Mouse (Mus musculus): Measurements from ENCODE around the gene Lsm10.
A peak's percentile ranks its signal among the peaks of the same experiment; 100 is the strongest.

Lsm10 gene

DNA sequence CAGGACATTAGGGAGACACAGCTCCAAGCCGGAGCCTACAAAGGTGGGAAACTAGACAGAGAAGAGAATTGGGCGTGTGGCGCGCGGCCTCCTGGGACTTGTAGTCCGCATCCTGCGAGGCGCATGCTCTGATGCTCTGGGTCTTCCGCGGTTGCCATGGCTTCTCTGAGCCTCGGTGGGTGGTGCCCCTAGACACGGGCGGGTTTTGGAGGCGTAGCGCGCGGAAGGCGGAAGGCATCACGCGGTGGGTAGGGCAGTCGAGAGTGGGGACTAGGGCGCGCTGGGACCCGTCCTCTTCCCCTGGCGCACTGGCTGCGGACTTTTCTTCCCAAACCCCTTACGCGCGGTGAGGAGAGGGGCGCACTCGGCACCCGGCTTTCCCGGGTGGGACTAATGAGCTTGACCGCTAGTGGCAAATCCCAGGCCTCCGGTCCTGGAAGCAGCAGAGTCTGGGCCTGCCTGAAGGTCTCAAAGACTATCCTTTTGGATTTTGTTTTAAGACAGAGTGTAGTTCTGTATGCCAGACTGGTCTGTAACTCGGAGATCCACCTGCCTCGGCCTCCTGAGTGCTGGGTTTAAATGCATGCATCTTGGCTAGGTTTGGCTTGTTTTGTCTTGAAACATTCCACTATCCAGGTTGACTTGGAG, at the start of gene Lsm10:
Gene Lsm10, plus strand, starts transcription at position 160 of the 648 bp plus-strand sequence.
- DNase-seq (ENCODE audit: inconsistent age in 2 of 2, low spot score in 1 of 2), result peak; percentile 97 to 98

DNA sequence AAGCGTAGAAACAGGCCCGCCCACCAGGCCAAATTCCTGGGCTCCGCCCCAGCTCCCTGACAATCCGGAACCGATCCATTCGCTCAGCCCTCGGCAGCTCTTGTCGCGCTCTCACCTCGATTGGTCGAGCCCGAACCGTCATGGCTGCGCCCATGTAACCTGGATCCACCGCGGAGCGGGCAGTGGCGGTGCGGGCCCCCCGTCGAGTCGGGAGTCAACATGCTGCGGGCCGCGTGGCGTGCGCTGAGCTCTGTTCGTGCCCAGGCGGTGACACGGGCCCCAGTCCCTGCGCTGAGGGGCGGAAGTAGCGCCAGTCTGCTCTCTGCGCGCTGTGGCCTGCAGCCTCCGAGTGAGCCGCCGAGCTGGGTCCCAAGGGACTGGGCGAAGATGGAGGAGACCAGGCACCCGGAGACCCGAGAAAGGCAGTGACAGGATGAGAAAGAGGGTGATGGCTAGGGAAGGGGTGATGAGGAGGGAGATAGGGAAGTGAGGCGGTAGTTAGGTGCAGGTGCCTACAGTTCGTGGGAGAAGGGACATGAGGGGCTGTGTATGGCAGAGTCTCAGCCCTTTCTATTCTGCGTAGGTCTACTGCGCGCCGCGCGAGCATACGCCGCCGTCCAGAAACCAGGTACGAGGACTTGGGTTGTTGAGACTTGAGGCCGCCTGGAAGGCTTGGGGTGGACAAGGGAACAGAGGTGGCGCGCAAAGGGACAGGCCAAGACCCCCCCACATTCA, 49.4 kb upstream of the Lsm10 start, which contains the start of gene Mrps15:
Gene Mrps15, plus strand, starts transcription at position 75 of the 735 bp plus-strand sequence.
- DNase-seq (ENCODE audit: inconsistent age in 2 of 2, low spot score in 1 of 2), result peak; percentile 89 to 95

DNA sequence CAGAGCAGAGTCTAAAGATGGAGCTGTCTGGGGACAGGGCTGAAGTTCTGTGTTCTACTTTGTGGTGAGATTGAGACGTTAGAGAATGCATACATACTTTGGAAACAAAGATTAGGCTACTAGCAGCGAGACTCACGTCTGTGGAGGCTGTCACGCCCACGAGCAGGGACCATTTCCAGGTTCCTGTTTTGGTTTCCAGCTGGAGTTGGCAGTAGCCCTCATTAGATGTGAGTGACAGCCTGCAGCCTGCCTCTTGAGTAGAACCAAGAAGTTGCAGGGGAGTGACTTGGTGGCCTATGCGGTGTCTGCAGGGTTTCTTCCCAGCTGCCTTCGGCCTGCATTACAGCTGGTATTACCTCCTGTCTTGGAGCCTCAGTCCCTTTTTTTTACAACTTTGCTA, 44.8 kb upstream of the Lsm10 start:
- no peak for DNase-seq (ENCODE audit: inconsistent age in 2 of 2, low spot score in 1 of 2)

DNA sequence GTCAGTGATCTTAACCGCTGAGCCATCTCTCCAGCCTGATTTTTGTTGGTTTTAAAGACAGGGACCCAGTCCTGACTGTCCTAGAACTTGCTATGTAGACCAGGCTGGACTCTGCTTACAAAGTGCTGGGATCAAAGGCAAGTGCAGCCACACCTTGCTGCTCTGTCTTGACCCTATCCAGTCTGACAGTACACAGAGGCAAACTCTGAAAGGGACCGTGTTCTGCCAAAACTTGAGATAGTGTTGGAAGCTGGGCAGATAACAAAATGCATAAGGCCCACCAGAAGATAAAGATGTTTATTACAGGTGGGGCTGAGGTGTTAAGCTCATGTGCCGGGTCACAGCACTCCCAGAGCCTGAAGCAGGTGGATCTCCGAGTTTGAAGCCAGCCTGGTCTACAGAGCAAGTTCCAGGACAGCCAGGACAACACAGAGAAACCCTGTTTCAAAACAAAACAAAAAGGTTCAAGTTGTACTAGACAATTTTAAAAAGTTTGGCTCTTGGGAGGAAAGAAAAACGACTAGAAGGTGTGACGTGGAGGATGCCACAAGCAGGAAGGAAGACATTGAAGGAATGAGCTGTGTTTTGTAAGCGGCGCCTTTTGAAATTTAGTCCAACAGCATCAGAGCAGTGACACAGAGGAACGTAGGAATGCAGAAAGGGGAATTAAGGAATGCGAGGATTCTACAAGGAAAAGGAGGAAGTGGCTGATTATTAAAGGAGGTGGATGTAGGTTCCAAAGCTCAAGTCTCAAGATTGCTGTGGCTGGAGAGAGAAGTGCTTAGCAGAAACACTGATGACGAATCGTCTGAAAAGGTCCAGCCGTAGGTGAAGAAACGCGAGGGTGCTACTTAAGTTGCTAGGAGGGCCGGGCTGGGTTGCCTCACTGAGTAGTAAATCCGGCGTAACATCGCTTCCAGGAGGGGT, 39.0 kb upstream of the Lsm10 start:
- no peak for DNase-seq (ENCODE audit: inconsistent age in 2 of 2, low spot score in 1 of 2)

DNA sequence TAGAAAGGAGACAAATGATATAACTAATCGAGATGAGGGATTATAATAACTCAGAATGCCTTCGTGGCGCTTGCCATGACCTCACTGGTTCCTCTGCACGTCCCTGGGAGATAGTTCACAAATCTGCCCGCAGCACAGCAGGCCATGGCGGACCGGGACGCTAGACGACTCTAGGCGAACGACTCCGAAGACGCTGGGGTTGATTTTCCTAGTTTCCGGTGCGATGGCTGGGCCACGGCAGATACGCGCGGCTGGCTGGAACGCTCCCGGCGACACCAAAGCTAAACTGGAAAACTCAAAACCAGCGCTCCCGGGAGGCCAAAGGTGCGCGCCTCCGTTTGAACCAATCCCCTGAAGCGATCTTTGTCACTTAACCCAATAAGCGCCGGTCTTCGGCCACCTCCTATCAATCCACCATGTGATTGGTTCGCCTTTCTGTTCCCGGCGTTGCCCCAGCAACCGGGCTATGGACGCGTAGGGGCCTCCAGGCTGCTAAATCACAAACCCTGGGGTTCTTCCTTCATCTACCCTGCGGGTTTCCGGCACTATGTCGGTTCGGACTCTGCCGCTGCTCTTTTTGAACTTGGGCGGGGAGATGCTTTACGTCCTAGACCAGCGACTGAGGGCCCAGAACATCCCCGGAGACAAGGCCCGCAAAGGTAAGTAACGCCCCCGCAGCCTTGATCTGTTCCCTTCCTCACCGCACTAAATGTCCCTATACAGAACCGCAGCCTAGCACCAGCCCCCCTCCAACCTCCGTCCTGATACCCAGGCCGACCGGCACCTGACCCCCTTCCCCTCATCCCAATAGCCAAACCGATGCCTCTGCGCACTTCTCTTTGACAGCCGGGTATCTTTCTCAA, 38.1 kb upstream of the Lsm10 start, which contains the start of gene Oscp1:
Gene Oscp1, plus strand, starts transcription at position 432 of the 863 bp plus-strand sequence.
- peak; percentile 91 to 96 for DNase-seq (ENCODE audit: inconsistent age in 2 of 2, low spot score in 1 of 2)

DNA sequence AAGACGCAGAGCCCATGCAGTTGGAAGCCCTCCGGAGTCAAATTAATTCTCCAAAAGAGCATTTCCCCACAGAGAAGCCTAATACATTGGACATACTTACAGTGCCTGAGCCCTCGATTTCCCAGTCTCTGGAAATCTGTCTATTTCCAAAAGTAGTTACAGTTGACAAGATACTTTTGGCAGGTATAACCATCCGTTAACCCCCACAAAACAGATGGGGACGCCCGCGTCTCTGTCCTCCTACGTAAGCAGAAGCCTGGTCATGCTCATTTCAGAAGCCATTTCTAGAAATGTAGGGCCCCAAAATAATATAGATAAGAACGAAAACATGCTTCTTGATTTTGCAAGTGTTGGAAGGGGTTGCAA, 37.4 kb upstream of the Lsm10 start:
- no peak for DNase-seq (ENCODE audit: inconsistent age in 2 of 2, low spot score in 1 of 2)

DNA sequence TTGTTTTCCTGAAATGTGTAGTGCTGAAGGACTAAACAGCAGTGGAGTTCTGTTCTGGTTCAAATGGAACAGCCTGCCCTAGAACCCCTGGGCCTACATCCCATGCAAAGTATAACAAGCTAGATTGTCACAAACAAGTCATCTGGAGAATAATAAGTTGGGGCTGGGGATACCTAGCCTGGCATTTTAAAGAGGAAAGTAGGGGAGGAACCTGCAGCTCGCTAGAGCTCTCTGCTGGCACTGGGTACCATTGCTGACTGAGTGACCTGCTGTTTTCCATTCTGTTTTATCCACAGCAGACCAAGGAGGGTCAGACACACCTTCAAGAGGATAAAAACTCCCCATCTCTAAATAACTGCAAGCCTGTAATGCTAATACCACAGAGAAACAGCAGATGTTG, 33.6 kb upstream of the Lsm10 start:
- DNase-seq (ENCODE audit: inconsistent age in 2 of 2, low spot score in 1 of 2), result peak in 1 of 2 experiments; percentile 51

DNA sequence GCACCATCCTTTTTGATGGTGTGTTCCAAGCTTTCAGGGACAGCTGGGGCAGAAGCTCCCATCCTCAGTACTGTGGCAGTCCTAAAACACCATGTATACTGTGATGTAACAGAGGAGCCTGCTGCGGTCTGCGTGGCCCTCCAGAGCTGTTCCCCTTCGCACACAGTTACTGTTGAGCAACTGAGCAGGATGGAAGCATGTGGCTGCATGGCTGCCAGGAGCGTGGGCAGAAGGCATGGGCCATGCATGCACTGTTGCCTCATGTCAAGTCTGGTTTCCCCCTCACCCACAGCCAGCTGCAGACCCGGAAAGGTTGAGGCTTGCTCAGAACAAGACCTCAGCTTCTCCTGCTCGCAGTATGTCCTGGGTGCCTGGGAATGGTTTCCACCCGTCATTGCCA, 31.2 kb upstream of the Lsm10 start:
- DNase-seq (ENCODE audit: inconsistent age in 2 of 2, low spot score in 1 of 2), result peak in 1 of 2 experiments; percentile 58

DNA sequence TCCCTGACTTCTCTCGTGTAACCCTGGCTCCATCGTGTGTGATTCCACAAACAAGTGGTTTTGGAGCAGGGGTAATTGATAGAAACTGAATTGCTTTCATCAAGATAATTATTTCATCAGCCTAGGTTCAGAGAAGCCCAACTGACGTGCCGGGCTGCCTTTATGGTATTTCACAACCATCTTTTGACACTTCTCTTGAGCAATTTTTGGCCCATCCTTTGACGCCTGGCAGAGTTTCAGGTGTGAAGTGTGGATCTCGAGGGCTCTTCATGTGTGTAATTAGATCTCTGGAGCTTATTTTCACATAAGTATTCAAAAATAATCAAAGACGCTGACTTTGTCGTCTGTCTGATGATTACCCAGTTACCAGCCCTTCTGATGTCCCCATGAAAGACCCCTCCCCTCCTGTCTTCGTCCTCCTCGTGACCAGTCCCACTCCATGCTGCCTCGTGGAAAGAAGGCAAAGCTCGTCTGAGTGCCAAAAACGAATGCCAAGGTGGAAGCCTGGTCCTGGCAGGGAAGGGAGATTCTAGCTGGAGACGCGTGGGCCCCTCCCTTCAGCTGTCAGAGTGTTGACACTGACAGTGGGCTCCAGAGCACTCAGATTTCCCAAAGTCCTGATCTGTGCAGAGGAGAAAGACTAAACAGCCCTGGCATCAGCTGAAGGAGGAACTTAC, 28.9 kb upstream of the Lsm10 start:
- peak in 1 of 2 experiments; percentile 63 for DNase-seq (ENCODE audit: inconsistent age in 2 of 2, low spot score in 1 of 2)

DNA sequence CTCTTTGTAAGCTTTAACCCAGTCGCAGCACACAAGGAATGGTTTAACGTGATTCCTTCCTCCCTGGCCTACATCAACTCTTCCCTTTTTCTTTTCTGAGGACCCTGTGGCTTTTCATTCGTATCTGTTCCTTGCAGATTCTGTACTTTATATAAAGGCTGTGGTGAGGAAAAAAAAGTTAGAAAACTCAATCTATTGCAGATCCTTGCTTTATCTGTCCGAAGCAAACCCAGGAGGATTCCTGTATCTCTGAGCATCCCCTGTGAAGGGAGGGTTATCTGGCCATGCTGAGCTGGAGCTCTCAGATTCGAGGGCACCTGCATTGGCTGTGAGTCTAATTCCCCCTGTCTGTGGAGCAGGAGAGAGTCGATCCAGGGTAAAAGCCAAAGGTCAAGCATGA, 27.6 kb upstream of the Lsm10 start:
- DNase-seq (ENCODE audit: inconsistent age in 2 of 2, low spot score in 1 of 2), result no peak

DNA sequence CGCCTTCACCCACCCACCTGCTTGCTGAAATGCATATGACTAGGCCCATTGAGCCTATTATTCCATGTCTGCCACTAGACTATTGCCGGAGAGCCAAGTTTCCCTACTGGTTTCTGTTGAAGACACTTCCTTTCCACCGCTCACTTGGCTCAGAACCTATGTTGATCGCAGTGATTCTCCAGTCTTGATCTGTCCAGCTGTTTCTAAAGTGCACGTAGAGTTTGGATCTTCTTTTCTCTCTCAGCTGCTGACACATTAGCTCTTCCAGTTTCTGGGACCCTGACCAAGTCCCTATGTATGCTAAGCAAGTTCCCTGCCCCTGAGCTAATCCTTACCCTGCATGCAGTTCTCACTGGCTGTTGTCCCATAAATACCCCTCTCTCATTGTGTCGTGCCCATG, 18.6 kb upstream of the Lsm10 start:
- DNase-seq (ENCODE audit: inconsistent age in 2 of 2, low spot score in 1 of 2), result no peak

DNA sequence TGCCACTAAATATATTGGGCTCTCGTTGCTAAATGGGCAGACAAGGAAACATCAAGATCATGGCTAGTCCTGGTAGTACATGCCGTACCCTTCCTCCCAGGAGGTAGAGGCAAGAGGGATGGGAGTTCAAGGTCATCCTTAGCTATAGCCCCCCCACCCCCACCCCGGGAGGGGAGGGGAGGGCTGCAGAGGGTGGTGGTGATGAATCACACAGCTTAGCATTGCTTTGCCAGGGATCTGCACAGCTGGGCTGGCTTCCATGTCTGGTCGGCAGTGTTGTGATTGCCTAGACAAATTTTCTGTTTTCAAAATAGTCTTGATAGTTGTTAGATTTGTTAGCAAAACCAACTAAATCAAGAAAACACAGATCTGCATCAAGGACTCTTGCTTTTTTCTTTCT, 17.2 kb upstream of the Lsm10 start:
- peak in 1 of 2 experiments; percentile 76 for DNase-seq (ENCODE audit: inconsistent age in 2 of 2, low spot score in 1 of 2)

DNA sequence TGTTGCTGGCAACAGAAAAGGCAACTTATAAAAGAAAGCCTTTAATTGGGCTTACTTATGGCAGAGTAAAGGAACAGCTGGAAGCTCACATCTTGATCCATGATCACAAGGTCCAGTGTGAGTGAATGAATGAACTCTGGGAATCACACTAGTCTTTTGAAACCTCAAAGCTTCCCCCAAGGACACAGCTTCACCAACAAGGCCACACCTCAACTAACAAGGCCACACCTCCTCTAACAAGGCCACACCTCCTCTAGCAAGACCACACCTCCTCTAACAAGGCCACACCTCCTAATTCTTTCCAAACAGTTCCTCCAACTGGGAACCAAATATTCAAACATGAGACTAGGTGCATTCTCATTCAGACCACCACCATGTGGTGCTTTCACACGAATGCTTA, 14.8 kb upstream of the Lsm10 start:
- no peak for DNase-seq (ENCODE audit: inconsistent age in 2 of 2, low spot score in 1 of 2)

DNA sequence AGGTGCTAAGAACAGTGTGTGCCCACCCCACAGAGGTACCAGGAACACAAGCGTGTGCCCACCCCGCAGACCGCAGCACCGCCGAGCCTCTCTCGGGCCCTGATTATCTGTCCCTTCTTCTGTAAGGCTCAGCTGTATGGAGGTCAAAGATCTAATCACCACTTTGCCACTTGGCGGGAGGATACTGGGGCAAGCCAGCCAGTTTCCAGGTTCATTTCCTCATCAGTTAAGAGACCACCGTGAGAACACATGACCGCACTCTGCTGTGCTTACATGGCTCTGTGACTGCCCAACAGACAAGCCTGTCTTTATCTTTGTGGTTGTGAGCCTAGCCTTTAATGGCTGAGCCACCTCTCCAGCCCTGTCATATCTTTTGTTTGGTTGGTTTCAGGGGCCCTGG, 13.4 kb upstream of the Lsm10 start:
- no peak for DNase-seq (ENCODE audit: inconsistent age in 2 of 2, low spot score in 1 of 2)

DNA sequence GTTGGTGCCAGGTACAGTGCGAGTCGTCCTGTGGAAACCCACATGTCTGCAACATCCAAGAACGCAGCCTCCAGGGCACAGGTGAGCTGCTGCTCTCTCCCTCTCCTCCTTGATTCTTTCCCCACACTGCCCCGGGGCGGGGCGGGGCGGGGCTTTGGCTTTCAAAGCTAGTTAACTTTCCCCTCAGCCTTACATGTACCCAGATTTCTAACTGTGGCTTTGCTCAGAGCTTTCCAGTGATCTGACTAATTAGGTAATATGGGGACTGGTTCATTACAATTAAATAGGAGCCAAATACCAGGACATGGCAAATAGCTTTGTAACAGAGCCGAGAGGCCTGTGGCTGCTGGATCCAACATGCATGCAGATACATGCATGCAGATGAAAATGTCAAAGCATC, 12.0 kb upstream of the Lsm10 start:
- DNase-seq (ENCODE audit: inconsistent age in 2 of 2, low spot score in 1 of 2), result no peak

DNA sequence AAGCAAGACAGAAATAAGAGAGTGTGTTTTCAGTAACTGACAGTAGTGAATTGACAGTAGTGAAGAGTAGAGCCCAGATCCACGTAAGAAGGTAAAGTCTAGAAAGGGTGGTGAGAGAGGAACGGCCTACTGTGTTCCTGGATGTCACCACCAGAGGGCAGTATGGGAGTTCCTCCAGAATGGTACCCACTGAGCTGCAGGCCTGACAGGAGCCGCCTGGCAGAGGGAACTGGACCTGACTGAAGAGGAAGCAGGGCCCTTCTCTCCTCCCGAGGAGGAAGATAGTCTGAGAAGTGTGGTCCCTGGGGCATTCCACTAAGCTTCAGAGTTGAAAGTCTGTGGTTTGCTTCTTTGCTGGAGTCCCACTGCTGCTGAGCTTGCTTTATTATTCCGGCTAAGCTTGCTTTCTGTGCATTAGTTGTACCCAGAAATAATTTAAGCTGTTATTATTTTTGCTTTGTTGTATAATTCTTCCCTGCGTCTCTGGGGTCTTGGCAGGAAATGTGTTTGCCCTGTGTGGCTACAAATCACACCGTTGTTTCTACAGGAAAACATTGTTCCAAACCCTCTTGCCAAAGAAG, 10.3 kb upstream of the Lsm10 start:
- peak; percentile 81 to 93 for DNase-seq (ENCODE audit: inconsistent age in 2 of 2, low spot score in 1 of 2)

DNA sequence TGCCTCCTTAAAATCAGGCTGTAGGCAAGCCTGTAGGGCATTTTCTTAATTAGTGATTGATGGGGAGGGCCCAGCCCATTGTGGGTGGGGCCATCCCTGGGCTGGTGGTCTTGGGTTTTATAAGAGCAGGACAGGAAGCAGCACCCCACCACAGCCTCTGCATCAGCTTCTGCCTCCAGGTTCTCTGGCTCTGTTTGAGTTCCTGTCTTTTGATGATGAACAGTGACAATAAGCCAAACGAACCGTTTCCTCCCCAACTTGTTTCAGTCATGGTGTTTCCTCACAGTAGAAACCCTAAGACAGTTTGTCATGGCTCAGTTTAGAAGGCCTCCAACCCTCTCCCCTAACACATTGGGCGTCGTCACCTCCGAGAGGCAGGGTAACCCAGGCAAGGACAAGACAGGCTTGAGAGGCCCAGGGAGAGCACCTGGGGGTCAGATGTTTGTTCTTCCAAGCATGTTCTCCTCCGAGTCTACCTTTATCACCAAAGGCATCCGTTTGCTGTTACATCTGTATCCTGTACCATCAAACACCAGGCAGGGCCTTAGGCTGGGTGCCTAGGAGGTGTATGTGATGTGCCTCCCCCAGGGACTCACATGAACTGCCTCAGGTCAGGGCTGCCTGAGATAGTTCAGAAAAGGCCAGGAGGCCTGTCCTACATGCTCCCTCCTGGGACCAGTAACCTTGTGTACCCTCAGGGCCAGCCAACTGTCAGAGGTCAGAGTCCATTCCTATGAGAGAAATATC, 6.1 kb upstream of the Lsm10 start:
- peak in 1 of 2 experiments; percentile 38 for DNase-seq (ENCODE audit: inconsistent age in 2 of 2, low spot score in 1 of 2)

DNA sequence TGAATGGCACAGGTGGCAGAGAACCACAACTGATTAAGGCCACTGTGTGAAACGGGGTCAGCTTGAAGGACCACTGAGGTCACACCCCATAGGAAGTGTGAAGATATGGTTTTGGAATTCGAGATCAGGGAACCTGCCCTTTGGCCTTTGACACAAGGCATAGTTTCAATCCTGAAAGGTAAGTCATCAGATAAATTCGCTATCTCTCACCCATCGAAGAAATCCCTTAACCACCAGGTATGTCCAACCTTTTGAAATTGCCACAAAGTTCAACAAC, 5.6 kb upstream of the Lsm10 start:
- DNase-seq (ENCODE audit: inconsistent age in 2 of 2, low spot score in 1 of 2), result no peak

DNA sequence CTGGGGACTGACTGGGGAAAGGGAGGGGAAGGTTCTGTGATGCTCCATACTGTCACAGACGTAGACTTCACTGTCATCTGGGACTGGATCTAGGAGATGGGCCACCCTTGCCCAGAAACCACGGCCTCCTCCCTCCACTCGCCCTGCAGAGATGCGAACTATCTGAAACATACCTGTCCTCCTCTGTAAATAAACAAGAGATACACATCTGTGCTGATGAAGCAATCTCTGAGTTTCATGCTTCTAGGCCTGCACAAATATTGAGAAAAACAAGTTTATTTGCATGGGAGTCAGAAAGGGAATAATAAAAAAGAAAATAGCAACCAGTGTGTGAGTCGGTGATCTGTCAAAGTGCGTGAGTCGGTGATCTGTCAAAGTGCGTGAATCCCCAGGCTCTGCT, 4.5 kb upstream of the Lsm10 start:
- no peak for DNase-seq (ENCODE audit: inconsistent age in 2 of 2, low spot score in 1 of 2)
